19 mouse cellular contexts compared by ENCODE assay signal in genomic region chr7:119096583-119096982, GRCm38 (mm10).
DNase-seq lines count a peak whose midpoint lies in the region; ATAC-seq lines count a peak whose summit lies in the region.
"Had no signal": no experiment of that assay in that cellular context is flagged by ENCODE, and none has a peak within 500 bp of the region (broad histone marks: within the 10 kb centered on the region; RNA-seq: fewer than 3 reads in every experiment).

No protein-coding gene starts in this region.

- H3K36me3 ChIP-seq in hindbrain, embryonic 14.5 days (replicated peaks; ENCODE audit: control insufficient read depth, insufficient read depth) = no peaks in the 10 kb centered on the region
- H3K36me3 ChIP-seq in hindbrain, embryonic 10.5 days = no peaks in the 10 kb centered on the region
- H3K36me3 ChIP-seq in midbrain, embryonic 14.5 days (ENCODE audit: control insufficient read depth, insufficient read depth, low read length) = no peaks in the 10 kb centered on the region
- H3K36me3 ChIP-seq in midbrain, embryonic 13.5 days = no peaks in the 10 kb centered on the region
- H3K36me3 ChIP-seq in neural tube, embryonic 14.5 days (ENCODE audit: control insufficient read depth, insufficient read depth, low read length) = no peaks in the 10 kb centered on the region
- H3K36me3 ChIP-seq: embryonic facial prominence, embryonic 12.5 days; heart, embryonic 15.5 days had no signal

- H3K27ac ChIP-seq in hindbrain, embryonic 14.5 days = no peak overlapping the region
- no peak overlapping the region for H3K27ac ChIP-seq in hindbrain, embryonic 10.5 days
- no peak overlapping the region for H3K27ac ChIP-seq in midbrain, embryonic 14.5 days (replicated peaks; ENCODE audit: low read depth, low read length)
- H3K27ac ChIP-seq in midbrain, embryonic 13.5 days = no peak overlapping the region
- H3K27ac ChIP-seq in neural tube, embryonic 14.5 days (ENCODE audit: low read depth, low read length) = no peak overlapping the region
- H3K27ac ChIP-seq: embryonic facial prominence, embryonic 12.5 days; heart, adult 2 months; heart, embryonic 15.5 days had no signal

- no peaks in the 10 kb centered on the region for H3K4me1 ChIP-seq in hindbrain, embryonic 14.5 days (replicated peaks; ENCODE audit: control insufficient read depth, insufficient read depth, low read length)
- H3K4me1 ChIP-seq in hindbrain, embryonic 10.5 days (replicated peaks) = no peaks in the 10 kb centered on the region
- H3K4me1 ChIP-seq in midbrain, embryonic 14.5 days (ENCODE audit: control insufficient read depth, insufficient read depth, low read length) = no peaks in the 10 kb centered on the region
- H3K4me1 ChIP-seq in midbrain, embryonic 13.5 days (replicated peaks) = no peaks in the 10 kb centered on the region
- H3K4me1 ChIP-seq in neural tube, embryonic 14.5 days (ENCODE audit: control insufficient read depth, insufficient read depth, low read length) = no peaks in the 10 kb centered on the region
- H3K4me1 ChIP-seq: embryonic facial prominence, embryonic 12.5 days; heart, embryonic 15.5 days had no signal

- WGBS in hindbrain, embryonic 14.5 days = 60% methylated on average over 3 of the region's 3 CpGs
- 87% methylated on average over 3 of the region's 3 CpGs for WGBS in hindbrain, embryonic 10.5 days
- WGBS in midbrain, embryonic 14.5 days = 77% methylated on average over 3 of the region's 3 CpGs
- 89% methylated on average over 3 of the region's 3 CpGs for WGBS in midbrain, embryonic 13.5 days
- 19% methylated on average over 3 of the region's 3 CpGs for WGBS in neural tube, embryonic 14.5 days

- H3K4me3 ChIP-seq in hindbrain, embryonic 14.5 days (replicated peaks; ENCODE audit: low read length) = no peak overlapping the region
- H3K4me3 ChIP-seq in hindbrain, embryonic 10.5 days = no peak overlapping the region
- H3K4me3 ChIP-seq in midbrain, embryonic 14.5 days (replicated peaks; ENCODE audit: low read depth, low read length) = no peak overlapping the region
- H3K4me3 ChIP-seq in midbrain, embryonic 13.5 days (replicated peaks) = no peak overlapping the region
- no peak overlapping the region for H3K4me3 ChIP-seq in neural tube, embryonic 14.5 days (ENCODE audit: low read depth, low read length)
- H3K4me3 ChIP-seq: embryonic facial prominence, embryonic 12.5 days; heart, adult 2 months; heart, embryonic 15.5 days had no signal

- no peaks in the 10 kb centered on the region for H3K9me3 ChIP-seq in hindbrain, embryonic 14.5 days (ENCODE audit: control insufficient read depth, low read length)
- H3K9me3 ChIP-seq in hindbrain, embryonic 10.5 days = no peaks in the 10 kb centered on the region
- H3K9me3 ChIP-seq in midbrain, embryonic 14.5 days (ENCODE audit: control insufficient read depth, low read length) = no peaks in the 10 kb centered on the region; the same call in 1 of the 2 replicates
- no peaks in the 10 kb centered on the region for H3K9me3 ChIP-seq in midbrain, embryonic 13.5 days
- H3K9me3 ChIP-seq in neural tube, embryonic 14.5 days (ENCODE audit: control insufficient read depth, low read length) = no peaks in the 10 kb centered on the region
- H3K9me3 ChIP-seq: embryonic facial prominence, embryonic 12.5 days; heart, embryonic 15.5 days had no signal

- H3K9ac ChIP-seq in hindbrain, embryonic 14.5 days = no peak overlapping the region
- no peak overlapping the region for H3K9ac ChIP-seq in midbrain, embryonic 14.5 days (replicated peaks; ENCODE audit: low read length)
- no peak overlapping the region for H3K9ac ChIP-seq in midbrain, embryonic 13.5 days (replicated peaks)
- H3K9ac ChIP-seq in neural tube, embryonic 14.5 days (replicated peaks; ENCODE audit: low read depth, low read length) = no peak overlapping the region
- H3K9ac ChIP-seq: embryonic facial prominence, embryonic 12.5 days; forebrain, postnatal 0 days; heart, embryonic 15.5 days had no signal

- ATAC-seq in hindbrain, embryonic 14.5 days (ENCODE audit: low FRiP score) = no peak
- ATAC-seq in midbrain, embryonic 14.5 days (ENCODE audit: low FRiP score, low TSS enrichment) = no peak
- no peak for ATAC-seq in midbrain, embryonic 13.5 days
- ATAC-seq in neural tube, embryonic 14.5 days (ENCODE audit: low read depth) = peak; percentile 75; the same call in 1 of the 2 replicates
- ATAC-seq: activated CD4-positive, CD25-positive, alpha-beta regulatory T cell, adult 4 months; forebrain, postnatal 0 days; Patski had no signal

- H3K27me3 ChIP-seq in hindbrain, embryonic 14.5 days (ENCODE audit: control insufficient read depth, insufficient read depth, low read length) = no peaks in the 10 kb centered on the region
- no peaks in the 10 kb centered on the region for H3K27me3 ChIP-seq in hindbrain, embryonic 10.5 days (ENCODE audit: insufficient read depth, poor library complexity, severe bottlenecking)
- H3K27me3 ChIP-seq in midbrain, embryonic 14.5 days (ENCODE audit: control insufficient read depth, insufficient read depth, low read length) = no peaks in the 10 kb centered on the region
- no peaks in the 10 kb centered on the region for H3K27me3 ChIP-seq in midbrain, embryonic 13.5 days
- H3K27me3 ChIP-seq in neural tube, embryonic 14.5 days (ENCODE audit: control insufficient read depth, insufficient read depth, low read length) = no peaks in the 10 kb centered on the region
- H3K27me3 ChIP-seq: embryonic facial prominence, embryonic 12.5 days; heart, embryonic 15.5 days; Patski had no signal

- no peak overlapping the region for H3K4me2 ChIP-seq in hindbrain, embryonic 14.5 days (replicated peaks)
- H3K4me2 ChIP-seq in midbrain, embryonic 14.5 days (ENCODE audit: low read length) = no peak overlapping the region
- H3K4me2 ChIP-seq in midbrain, embryonic 13.5 days (replicated peaks) = no peak overlapping the region
- H3K4me2 ChIP-seq in neural tube, embryonic 14.5 days (ENCODE audit: low read depth, low read length) = no peak overlapping the region
- H3K4me2 ChIP-seq: embryonic facial prominence, embryonic 12.5 days; heart, embryonic 11.5 days; heart, embryonic 15.5 days had no signal

- peak; percentile 32 for DNase-seq in hindbrain, embryonic 14.5 days (ENCODE audit: low spot score)
- DNase-seq in hindbrain, embryonic 10.5 days (ENCODE audit: low spot score) = no peak
- DNase-seq in midbrain, embryonic 14.5 days = peak; percentile 15
- DNase-seq in mesoderm, embryonic 11.5 days (ENCODE audit: low read depth, low spot score) = peak; percentile 44
- DNase-seq: adrenal gland, postnatal 14 days; cerebellum, adult 11-12 months; cerebellum, adult 9-10 months; cerebellum, postnatal 25 days; forebrain, postnatal 0 days; gastrocnemius, postnatal 14 days; heart, adult 2 months; heart, postnatal 14 days had no signal
